Mouse (Mus musculus) thymus, postnatal 14 days (tissue): ENCODE results near the gene Aqp5.

Source experiments
- DNase-seq: peaks from one replicate; pipeline ENCODE4 v3.0.0; 2021

Aqp5 gene

GRCm38 (mm10) chr15:99596841-99597240 lies 6.3 kb downstream of the Aqp5 start:
- DNase-seq = no peak

GRCm38 (mm10) chr15:99597596-99597995 lies 7.0 kb downstream of the Aqp5 start:
- DNase-seq = no peak

GRCm38 (mm10) chr15:99599245-99600070 lies 8.9 kb downstream of the Aqp5 start:
- DNase-seq = no peak

- no peak for DNase-seq
Observed at GRCm38 (mm10) chr15:99600986-99601822, 10.6 kb downstream of the Aqp5 start, which contains the start of gene Aqp6. Gene Aqp6 (plus strand): TSS chr15:99601400.

- no peak for DNase-seq
Observed at GRCm38 (mm10) chr15:99601823-99602120, 11.2 kb downstream of the Aqp5 start.

GRCm38 (mm10) chr15:99602206-99602820 lies 11.7 kb downstream of the Aqp5 start:
- no peak for DNase-seq

- no peak for DNase-seq
Observed at GRCm38 (mm10) chr15:99603216-99603615, 12.6 kb downstream of the Aqp5 start.

GRCm38 (mm10) chr15:99605595-99605994 lies 15.0 kb downstream of the Aqp5 start:
- DNase-seq = no peak

- DNase-seq = no peak
Observed at GRCm38 (mm10) chr15:99606515-99606914, 15.9 kb downstream of the Aqp5 start.

- no peak for DNase-seq
Observed at GRCm38 (mm10) chr15:99607388-99608113, 17.0 kb downstream of the Aqp5 start.

- no peak for DNase-seq
Observed at GRCm38 (mm10) chr15:99608382-99609125, 18.0 kb downstream of the Aqp5 start.

GRCm38 (mm10) chr15:99611563-99611962 lies 21.0 kb downstream of the Aqp5 start:
- no peak for DNase-seq

GRCm38 (mm10) chr15:99614273-99614672 lies 23.7 kb downstream of the Aqp5 start:
- DNase-seq = no peak

GRCm38 (mm10) chr15:99614753-99615152 lies 24.2 kb downstream of the Aqp5 start:
- DNase-seq = no peak

- no peak for DNase-seq
Observed at GRCm38 (mm10) chr15:99615246-99615645, 24.7 kb downstream of the Aqp5 start.

- no peak for DNase-seq
Observed at GRCm38 (mm10) chr15:99618595-99618994, 28.0 kb downstream of the Aqp5 start.

- DNase-seq = no peak
Observed at GRCm38 (mm10) chr15:99619821-99620220, 29.2 kb downstream of the Aqp5 start.

GRCm38 (mm10) chr15:99622063-99622462 lies 31.5 kb downstream of the Aqp5 start:
- no peak for DNase-seq

GRCm38 (mm10) chr15:99631618-99632017 lies 41.0 kb downstream of the Aqp5 start:
- DNase-seq = peak; percentile 32

GRCm38 (mm10) chr15:99634702-99635101 lies 44.1 kb downstream of the Aqp5 start:
- no peak for DNase-seq

GRCm38 (mm10) chr15:99637405-99638123 lies 47.0 kb downstream of the Aqp5 start:
- DNase-seq = no peak

GRCm38 (mm10) chr15:99638124-99638485 lies 47.5 kb downstream of the Aqp5 start:
- DNase-seq = no peak
